Mouse (Mus musculus) bone marrow macrophage, adult 2 months (primary cell): ENCODE results near the gene Vps8.

ENCODE experiments used
- CTCF ChIP-seq: IDR thresholded peaks from 2 replicates; pipeline ENCODE4 v1.5.1; 2012; ENCODE audit warnings: low read depth, mild to moderate bottlenecking, low read length, moderate library complexity
- POLR2A ChIP-seq: IDR thresholded peaks from 2 replicates; pipeline ENCODE4 v1.6.1; 2012; ENCODE audit warnings: mild to moderate bottlenecking, low read depth, low read length, borderline replicate concordance

DNA sequence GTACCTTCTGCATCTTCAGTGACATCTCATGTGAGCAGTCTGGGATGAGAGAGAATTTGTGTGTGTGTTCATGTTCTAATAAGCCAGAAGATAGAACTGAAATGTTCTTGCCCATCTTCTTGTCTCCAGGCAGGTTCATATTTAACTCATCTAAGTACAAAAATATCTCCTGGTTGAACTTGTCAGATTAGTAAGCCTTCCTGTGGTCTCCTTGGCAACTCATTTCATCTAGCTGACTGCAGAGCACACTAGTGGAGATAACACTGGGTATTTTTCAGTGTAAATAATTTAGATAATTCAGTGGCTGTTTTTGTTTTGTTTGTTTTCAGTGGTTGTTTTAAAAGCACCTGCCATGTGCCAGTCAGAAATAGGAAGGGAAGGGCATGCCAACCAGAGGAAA, 96.9 kb downstream of the Vps8 start:
- TF ChIP-seq POLR2A: no peak
- TF ChIP-seq CTCF: no peak
